Mouse (Mus musculus) adrenal gland (tissue): Measurements from ENCODE around the gene Eif2ak1.
"Not testable (repeated sequence)": the region's sequence is repeated elsewhere in the genome, so short reads cannot be mapped to it uniquely, and the experiment has no call there.

Experiments
- intact Hi-C: fragments of 180-260 bp; cut with DNase I; formaldehyde crosslinking; loops from one replicate; pipeline ENCODE4 v1.15.1; 2025
- long read RNA-seq, 2 experiments: library from polyadenylated mRNA; unstranded; transcript quantifications; one replicate each; pipeline ENCODE4 v2.0.0; 2020; ENCODE audit warnings: borderline replicate concordance in 1 of 2; ENCODE audit not compliant: insufficient replicate concordance in 1 of 2

Gene Eif2ak1
- long read RNA-seq, experiment 1, full-length matches to known transcripts = 23 of 34 reads
- long read RNA-seq, experiment 1, partial matches to known transcripts = 8 of 34 reads
- long read RNA-seq, experiment 1, other reads (novel, unspliced or antisense) = 3 of 34 reads
- long read RNA-seq, experiment 2, full-length matches to known transcripts = 28 of 48 reads
- long read RNA-seq, experiment 2, partial matches to known transcripts = 19 of 48 reads
- long read RNA-seq, experiment 2, other reads (novel, unspliced or antisense) = 1 of 48 reads

GRCm38 (mm10) chr5:143817116-143817930 is at the start of gene Eif2ak1:
Gene Eif2ak1, plus strand, starts transcription at chr5:143817788.
- intact Hi-C loops = no loop called here

DNA sequence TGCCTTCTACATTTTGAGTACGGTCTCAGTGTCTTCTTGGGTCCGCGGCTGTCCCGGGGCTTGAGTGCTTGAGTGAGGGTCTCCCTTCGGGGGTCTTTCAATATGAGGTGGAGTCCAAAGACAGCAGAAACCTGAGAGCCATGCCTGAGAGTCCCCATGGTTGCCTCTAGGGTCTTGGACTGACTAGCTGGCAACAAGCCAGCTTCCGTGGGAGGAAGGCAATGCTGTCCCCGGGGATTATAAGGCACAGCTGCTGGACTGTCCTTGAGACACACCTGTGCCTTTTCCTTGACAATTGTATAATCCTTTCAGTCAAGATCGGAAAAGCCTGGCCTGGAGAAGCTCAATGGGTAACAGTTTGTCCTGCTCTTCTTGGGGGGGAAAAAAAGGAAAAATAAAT is 35.6 kb upstream of the Eif2ak1 start:
- intact Hi-C loops = no loop called here

DNA sequence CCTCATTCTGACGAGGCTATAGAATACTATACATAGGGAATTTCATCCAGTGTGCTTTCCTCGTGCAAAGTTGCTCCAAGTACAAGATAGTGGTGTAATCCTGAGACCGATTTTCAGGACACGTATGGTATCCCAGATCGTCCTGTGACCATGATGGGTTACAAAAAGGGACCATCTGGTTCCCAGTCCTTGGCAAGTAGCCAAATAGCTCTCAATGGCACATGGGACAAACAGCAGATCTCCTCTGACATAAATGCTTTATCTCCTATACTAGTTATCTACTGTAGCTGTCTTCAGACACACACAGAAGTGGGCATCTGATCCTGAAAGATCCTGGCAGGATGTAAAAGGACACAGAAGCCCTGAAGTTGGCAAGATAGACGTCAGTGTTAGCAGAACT is 32.2 kb upstream of the Eif2ak1 start:
- intact Hi-C loops = no loop called here

DNA sequence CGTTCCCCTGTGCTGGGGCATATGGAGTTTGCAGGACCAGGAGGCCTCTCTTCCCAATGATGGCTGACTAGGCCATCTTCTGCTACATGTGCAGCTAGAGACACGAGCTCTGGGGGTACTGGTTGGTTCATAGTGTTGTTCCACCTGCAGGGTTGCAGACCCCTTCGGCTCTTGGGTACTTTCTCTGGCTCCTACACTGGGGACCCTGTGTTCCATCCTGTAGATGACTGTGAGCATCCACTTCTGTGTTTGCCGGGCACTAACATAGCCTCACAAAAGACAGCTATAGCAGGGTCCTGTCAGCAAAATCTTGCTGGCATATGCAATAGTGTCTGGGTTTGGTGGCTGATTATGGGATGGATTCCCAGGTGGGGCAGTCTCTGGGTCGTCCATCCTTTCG is 16.4 kb upstream of the Eif2ak1 start:
- intact Hi-C loops = not testable (repeated sequence)

- intact Hi-C loops = no loop called here
Observed at GRCm38 (mm10) chr5:143804056-143804765, 13.4 kb upstream of the Eif2ak1 start.

DNA sequence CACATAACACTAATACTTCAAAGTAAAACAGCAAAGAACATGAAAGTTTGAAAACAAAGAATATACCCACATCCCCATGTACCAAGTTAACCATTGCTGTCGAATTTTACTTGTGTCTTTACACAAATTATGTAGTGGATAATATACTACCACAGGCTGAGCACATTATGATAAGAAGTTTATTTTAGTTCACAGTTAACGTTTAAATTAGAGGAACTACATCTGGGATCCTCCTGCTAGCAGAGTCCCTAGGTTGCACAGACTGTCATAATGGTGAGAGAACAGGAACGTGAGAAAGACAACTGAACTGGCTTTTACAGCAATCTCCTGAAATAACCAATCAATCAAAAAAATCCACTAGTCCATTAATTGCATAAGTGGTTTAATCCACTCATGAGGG is 10.3 kb upstream of the Eif2ak1 start:
- intact Hi-C loops = no loop called here

- intact Hi-C loops = no loop called here
Observed at GRCm38 (mm10) chr5:143809421-143810090, 8.0 kb upstream of the Eif2ak1 start.

GRCm38 (mm10) chr5:143811653-143812052 is 5.9 kb upstream of the Eif2ak1 start:
- intact Hi-C loops = no loop called here

DNA sequence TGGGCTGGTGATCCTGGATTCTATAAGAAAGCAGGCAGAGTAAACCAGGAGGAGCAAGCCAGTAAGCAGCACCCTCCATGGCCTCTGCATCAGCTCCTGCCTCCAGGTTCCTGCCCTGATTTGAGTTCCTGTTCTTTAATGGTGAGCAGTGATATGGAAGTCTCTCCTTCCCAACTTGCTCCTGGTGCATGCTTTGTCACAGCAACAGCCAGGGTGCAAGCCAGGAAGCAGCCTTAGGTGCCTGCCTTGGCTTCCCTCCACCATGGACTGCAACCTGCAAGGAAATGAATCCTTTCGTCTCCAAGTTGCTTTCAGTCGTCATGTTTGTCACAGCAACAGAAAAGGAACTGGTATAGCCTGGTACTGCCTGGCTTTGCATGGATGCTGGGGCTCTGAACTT is 3.0 kb upstream of the Eif2ak1 start:
- intact Hi-C loops = no loop called here

DNA sequence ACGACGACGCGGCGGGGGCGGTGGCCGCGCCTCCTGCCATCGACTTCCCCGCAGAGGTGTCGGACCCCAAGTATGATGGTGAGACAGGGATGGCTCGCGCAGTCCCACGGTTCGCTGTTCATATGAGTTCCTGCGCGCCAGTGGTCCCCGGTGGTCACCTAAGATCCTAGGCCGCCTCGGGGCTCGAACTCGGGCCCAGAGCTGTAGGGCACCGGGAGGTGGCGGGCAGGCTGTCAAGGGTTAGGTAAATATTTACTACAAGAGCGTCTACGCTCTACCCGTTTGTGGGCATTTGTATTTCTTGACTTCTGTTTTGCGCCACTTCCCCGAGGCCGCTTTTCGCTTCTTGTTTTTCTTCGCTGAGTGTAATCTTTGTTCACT is 333 bp downstream of the Eif2ak1 start:
- intact Hi-C loops = no loop called here

GRCm38 (mm10) chr5:143818461-143818860 is 873 bp downstream of the Eif2ak1 start:
- intact Hi-C loops = no loop called here

DNA sequence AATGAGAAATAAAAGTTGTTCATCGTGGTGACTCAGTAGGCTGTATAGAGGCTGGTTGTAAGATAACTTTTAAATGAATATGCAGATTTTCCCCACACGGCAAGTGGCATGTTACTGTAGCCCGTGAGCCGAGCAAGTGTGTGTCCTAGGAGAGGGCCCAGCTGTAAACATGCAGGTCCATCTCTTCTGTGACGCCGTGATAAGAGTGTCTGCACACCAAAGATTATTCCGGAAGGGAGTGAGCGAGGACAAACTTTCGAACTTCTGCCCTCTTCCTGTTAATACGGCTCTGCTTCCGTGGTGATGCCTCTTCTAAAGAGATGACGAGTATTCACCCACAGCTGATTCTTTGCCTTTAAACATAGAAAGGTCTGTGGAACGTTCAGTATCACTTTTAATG is 1.4 kb downstream of the Eif2ak1 start:
- intact Hi-C loops = no loop called here

DNA sequence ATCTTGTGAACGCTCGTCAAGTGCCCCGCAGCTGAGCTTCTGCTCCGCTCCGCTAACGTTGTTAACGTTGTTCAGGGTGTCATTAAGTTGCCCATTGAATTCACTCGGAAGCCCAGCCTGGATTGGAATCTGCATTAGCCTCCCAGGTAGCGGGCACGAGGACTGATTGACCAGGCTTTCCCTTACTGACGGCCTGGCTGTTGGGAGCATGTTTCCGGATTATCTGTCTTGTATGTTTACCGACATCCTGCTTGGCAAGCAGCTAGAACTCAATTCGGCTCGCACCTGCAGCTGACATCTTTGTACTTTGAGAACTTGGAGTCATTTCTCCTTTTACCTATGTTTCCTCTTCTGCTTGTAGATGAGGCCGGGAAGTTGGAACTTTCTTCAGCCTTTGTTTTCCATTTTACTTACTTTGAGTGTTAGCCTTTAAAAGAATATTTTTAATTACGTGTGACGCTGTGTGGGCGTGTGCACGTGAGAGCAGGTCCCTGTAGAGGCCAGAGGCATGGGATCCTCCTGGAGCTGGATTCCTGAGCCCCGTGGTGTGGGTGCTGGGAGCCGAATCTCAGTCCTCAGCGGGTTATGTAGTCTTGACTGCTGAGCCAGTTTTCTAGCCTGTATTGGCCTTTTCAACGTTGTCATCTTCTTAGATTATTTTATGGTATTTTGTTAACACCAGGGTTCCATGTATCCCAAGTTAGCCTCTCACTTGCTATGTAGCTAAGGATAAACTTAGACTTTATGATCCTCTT is 2.5 kb downstream of the Eif2ak1 start:
- intact Hi-C loops = no loop called here

GRCm38 (mm10) chr5:143820820-143821219 is 3.2 kb downstream of the Eif2ak1 start:
- intact Hi-C loops = no loop called here

DNA sequence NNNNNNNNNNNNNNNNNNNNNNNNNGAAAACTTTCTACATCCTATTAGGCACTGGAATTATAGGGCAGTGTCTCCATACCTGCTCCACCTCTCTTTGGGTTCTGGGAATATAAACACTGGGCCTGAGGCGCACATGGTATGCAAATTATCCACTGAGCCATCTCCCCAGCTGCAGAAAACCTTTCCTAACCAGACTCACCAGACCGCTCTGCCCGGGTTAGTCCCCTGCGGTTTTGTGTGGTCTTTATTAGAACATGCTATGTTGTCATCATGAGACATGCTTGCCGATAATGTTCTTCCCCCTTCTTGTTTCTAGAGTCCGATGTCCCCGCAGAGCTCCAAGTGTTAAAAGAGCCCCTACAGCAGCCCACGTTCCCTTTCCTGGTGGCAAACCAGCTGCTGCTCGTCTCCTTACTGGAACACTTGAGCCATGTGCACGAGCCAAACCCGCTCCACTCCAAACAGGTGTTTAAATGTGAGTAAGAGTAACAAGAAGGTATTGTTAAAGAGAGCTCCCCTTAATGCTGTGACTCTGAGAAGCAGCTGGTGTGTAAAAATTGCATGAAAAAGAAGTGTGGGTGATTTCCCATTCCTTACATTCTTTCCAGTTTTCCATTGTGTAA is 54.1 kb downstream of the Eif2ak1 start:
- intact Hi-C loops = no loop called here

- intact Hi-C loops = no loop called here
Observed at GRCm38 (mm10) chr5:143874571-143874970, 57.0 kb downstream of the Eif2ak1 start.

DNA sequence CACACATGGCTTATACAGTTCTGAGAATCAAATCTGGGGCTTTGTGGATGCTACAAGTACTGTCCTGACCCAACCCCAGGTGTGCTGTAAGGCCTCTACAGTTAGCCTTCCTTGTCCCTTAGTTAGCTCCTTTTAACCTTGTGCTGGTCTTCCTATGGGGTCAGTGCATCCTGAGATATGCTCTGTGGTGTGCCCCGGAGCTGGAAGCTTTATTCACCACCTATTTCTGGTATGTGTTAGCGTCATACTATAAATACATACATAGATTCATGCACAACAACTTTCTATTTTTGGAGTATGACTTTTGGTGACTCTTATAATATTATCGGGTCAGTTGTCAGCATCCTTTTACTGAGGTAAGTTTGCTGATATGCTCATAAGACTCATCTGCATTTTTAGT is 67.7 kb downstream of the Eif2ak1 start:
- intact Hi-C loops = no loop called here

DNA sequence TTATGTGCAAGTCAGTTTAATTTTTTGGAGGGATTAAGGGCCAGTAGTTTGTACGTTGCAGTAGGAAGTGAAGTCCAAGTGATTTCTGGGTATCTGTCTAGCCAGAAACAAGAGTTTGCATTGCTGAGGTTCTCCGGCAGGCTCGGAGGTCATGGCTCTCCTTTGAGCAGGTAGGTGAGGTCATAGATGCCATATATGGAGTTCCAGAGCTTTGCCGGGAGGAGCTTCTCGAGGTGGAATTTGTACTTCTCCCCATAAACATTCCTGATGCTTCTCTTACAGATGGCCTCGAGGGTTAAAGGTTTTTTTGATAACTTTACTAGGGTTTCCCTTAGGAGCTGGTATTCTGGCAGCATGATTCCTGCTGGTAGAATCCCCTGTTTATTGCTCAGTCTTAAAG is 73.2 kb downstream of the Eif2ak1 start:
- intact Hi-C loops = loop anchor here (1.0 kb wide), 1 partner anchor 27 kb away; no protein-coding TSS in a partner anchor

GRCm38 (mm10) chr5:143892255-143892886 is 74.8 kb downstream of the Eif2ak1 start:
- intact Hi-C loops = no loop called here

- intact Hi-C loops = no loop called here
Observed at GRCm38 (mm10) chr5:143893396-143893795, 75.8 kb downstream of the Eif2ak1 start.
